Mouse (Mus musculus): ENCODE measurements at regions not wholly inside any gene's neighbourhood (a gene's known extent, or its start where the extent isn't known, plus 50 kb on each side); places are given as distances from the start of the nearest gene placed in this dataset.

DNA sequence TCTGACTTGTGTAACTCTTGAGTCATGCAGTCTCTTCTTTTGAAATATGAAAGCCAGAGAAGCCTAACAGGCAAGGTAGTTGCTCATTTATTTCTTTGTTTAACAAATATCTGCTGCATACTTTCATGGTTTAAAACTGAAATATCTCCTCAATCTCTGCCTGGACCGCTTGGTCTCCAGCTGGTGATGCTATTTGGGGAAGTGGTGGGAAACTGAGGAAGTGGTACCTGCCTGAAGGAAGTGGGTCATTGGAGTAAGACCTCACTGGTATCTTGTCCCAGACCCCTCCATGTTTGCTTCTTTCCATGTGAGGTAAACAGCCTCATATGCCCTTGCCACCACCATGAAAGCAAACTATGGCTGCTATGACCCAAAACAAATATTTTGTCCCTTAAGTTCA lies 74.0 kb upstream of the Bmp2k start:
- no peak for TF ChIP-seq CTCF (IDR thresholded peaks at IDR 0.05; ENCODE audit: low read depth)
- no peak for TF ChIP-seq EP300 (optimal IDR thresholded peaks at IDR 0.05)
